ENCODE assay signal across 9 mouse cellular contexts in the genomic region with DNA sequence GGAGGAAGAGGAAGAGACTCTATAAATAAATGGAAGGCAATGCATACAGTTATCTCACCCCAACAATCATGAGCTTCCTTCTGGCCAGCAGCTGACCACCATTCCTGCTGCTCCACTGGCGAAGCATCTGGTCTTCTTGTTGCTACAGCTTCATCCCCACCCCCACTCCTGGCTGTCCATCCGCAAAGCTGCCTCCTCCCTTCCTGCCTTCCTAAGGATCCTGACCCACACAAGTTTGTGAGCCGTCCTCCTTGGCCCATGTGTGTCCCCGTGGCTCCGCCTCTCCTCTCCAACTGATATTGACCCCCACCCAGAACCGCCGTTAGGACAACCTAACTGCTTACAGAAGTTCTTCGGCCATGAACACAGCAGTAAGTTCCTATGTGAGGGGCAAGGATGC. TPM values are rescaled to one million over a fixed set of nuclear protein-coding genes. Genes with fewer than 3 reads are reported as not detected.
DNase-seq lines count a peak whose midpoint lies in the region; ATAC-seq and TF ChIP-seq lines count a peak whose summit lies in the region.
"Had no signal": no experiment of that assay in that cellular context is flagged by ENCODE, and none has a peak within 500 bp of the region (broad histone marks: within the 10 kb centered on the region; RNA-seq: fewer than 3 reads in every experiment).

No protein-coding gene starts in this region.

- H3K27me3 ChIP-seq in embryonic facial prominence, embryonic 14.5 days (replicated peaks; ENCODE audit: control insufficient read depth, insufficient read depth, low read length), result no peaks in the 10 kb centered on the region
- H3K27me3 ChIP-seq in midbrain, embryonic 12.5 days, result no peaks in the 10 kb centered on the region

- no peak overlapping the region for H3K4me2 ChIP-seq in embryonic facial prominence, embryonic 14.5 days (ENCODE audit: low read depth, low read length)
- no peak overlapping the region for H3K4me2 ChIP-seq in midbrain, embryonic 12.5 days (replicated peaks)

- H3K27ac ChIP-seq in embryonic facial prominence, embryonic 14.5 days (replicated peaks; ENCODE audit: low read depth, low read length), result peak overlapping the region; percentile 76; the same call in 1 of the 2 replicates
- peak overlapping the region; percentile 81 for H3K27ac ChIP-seq in midbrain, embryonic 12.5 days (replicated peaks)
- H3K27ac ChIP-seq in layer of hippocampus, adult 2 months, result no peak overlapping the region

- 41% methylated on average over 8 of the region's 8 CpGs for WGBS in embryonic facial prominence, embryonic 14.5 days
- 49% methylated on average over 8 of the region's 8 CpGs for WGBS in midbrain, embryonic 12.5 days

- peaks cover 25% of the 10 kb centered on the region for H3K4me1 ChIP-seq in embryonic facial prominence, embryonic 14.5 days (ENCODE audit: control insufficient read depth, insufficient read depth, low read length)
- H3K4me1 ChIP-seq in midbrain, embryonic 12.5 days, result peaks cover 41% of the 10 kb centered on the region

- DNase-seq in kidney, postnatal 4 days, result peak; percentile 57 to 70
- no peak for DNase-seq in kidney, adult 8-10 months
- peak; percentile 59 for DNase-seq in embryo, embryonic 10 days (ENCODE audit: low spot score)
- peak; percentile 33 for DNase-seq in embryonic facial prominence, embryonic 14.5 days (ENCODE audit: low spot score)
- DNase-seq in ovary, postnatal 10 days (ENCODE audit: low spot score), result no peak
- DNase-seq in layer of hippocampus, adult 2 months (ENCODE audit: low spot score in 2 of 2), result no peak
- DNase-seq: thymus, postnatal 25 days had no signal

- H3K4me3 ChIP-seq in embryonic facial prominence, embryonic 14.5 days (ENCODE audit: low read depth, low read length), result no peak overlapping the region
- H3K4me3 ChIP-seq in midbrain, embryonic 12.5 days, result no peak overlapping the region
- H3K4me3 ChIP-seq in layer of hippocampus, adult 2 months, result no peak overlapping the region

- H3K9ac ChIP-seq in embryonic facial prominence, embryonic 14.5 days (ENCODE audit: low read depth, low read length), result no peak overlapping the region
- no peak overlapping the region for H3K9ac ChIP-seq in midbrain, embryonic 12.5 days (replicated peaks)

- H3K9me3 ChIP-seq in embryonic facial prominence, embryonic 14.5 days (ENCODE audit: control insufficient read depth, low read length), result no peaks in the 10 kb centered on the region
- H3K9me3 ChIP-seq in midbrain, embryonic 12.5 days, result no peaks in the 10 kb centered on the region

- ATAC-seq in embryonic facial prominence, embryonic 14.5 days (ENCODE audit: low read depth), result no peak
- no peak for ATAC-seq in midbrain, embryonic 12.5 days (ENCODE audit: low FRiP score, low read depth)

- no peaks in the 10 kb centered on the region for H3K36me3 ChIP-seq in embryonic facial prominence, embryonic 14.5 days (ENCODE audit: control insufficient read depth, insufficient read depth, low read length)
- no peaks in the 10 kb centered on the region for H3K36me3 ChIP-seq in midbrain, embryonic 12.5 days

- no peak for TF ChIP-seq CTCF in layer of hippocampus, adult 2 months (conservative IDR thresholded peaks at IDR 0.05)

RNA-seq across cellular contexts. Expression of a gene that starts 16.3 kb away (rescaled TPM):
- 77.8 and 94.5 TPM in 2 replicates for polyA plus RNA-seq in embryonic facial prominence, embryonic 14.5 days (2014; fragmentation: Nextera tagmentation; extraction: Ambion mirVana)
- 89.2 and 90.0 TPM in 2 replicates for polyA plus RNA-seq in midbrain, embryonic 12.5 days (2016; fragmentation: Nextera tagmentation; extraction: Ambion mirVana)
- total RNA-seq in layer of hippocampus, adult 2 months (2021), result 1 to 10 TPM; 3.2 to 4.8 TPM
- total RNA-seq: megakaryocyte progenitor cell, adult 5-6 weeks had no signal

Comparison
In these comparisons a context has a peak if more than half of its experiments do, and no peak if none do; other contexts are left out.
1. DNase-seq: peak in kidney, postnatal 4 days (2 of 2), embryo, embryonic 10 days (single experiment) and embryonic facial prominence, embryonic 14.5 days (single experiment); none in kidney, adult 8-10 months (0 of 2), ovary, postnatal 10 days (single experiment) and layer of hippocampus, adult 2 months (0 of 2).